Mouse (Mus musculus) adrenal gland, postnatal 0 days (tissue): Measurements from ENCODE around the gene Olfr1451. TPM values are rescaled to one million over a fixed set of nuclear protein-coding genes. Genes with fewer than 3 reads are reported as not detected.

ENCODE experiments used
- polyA plus RNA-seq: library from polyadenylated mRNA; unstranded; fragments of >200 nt; fragmentation: Nextera tagmentation; extraction: Ambion mirVana; gene quantifications from 2 replicates; pipeline ENCODE4 v1.2.1, GENCODE M21; 2015

Gene Olfr1451
- polyA plus RNA-seq = not detected in 2 replicates

DNA sequence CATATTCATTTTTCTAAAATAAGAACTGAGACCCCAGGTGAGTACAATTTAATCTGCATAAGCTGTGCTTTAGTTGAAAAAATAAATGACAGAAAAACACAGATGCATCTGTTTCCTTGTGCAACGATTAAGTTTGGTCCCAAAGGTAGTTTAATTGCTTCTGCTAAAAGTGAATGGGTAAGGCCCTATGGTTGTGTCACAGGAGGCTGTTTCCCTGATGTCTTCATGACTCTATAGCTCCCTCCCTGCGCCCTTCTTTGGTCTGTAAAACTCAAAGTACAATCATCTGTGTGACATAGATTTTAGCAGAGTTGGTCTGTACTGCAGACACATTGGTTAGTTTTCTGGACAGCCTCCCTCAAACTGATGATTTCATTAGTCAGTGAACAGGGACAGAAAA, at the start of gene Olfr1451:
Gene Olfr1451, plus strand, starts transcription at position 301 of the 400 bp plus-strand sequence.

GRCm38 (mm10) chr19:12949958-12950357, 44.9 kb upstream of the Olfr1451 start, which contains the start of gene Olfr1450:
Gene Olfr1450, plus strand, starts transcription at chr19:12950258.

DNA sequence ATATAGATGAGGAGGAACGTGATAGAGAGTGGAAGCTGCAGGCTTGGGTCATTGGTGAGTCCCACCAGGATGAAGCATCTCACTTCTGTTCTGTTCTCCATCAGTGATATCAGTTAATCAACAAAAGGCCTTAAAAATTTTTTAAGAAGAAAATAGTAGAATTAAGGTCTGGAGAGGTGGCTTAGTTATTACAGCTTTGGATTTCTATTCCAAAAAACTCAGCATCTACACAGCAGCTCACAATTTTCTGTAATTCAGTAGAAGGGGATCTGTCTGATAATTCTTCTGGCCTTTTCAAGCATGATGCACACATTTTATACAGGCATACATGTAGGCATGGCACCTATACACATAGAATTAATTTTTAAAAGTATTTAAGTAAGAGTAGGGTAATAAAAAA, 33.4 kb downstream of the Olfr1451 start, which contains the start of gene Olfr1453:
Gene Olfr1453, minus strand, starts transcription at position 101 of the 400 bp plus-strand sequence.

Other genes with a start within 250 kb of the Olfr1451 start
- gene Cntf, start 229.4 kb upstream of the Olfr1451 start, polyA plus RNA-seq = 0.43 and 0.69 TPM in 2 replicates
- gene Zfp91, start 198.9 kb upstream of the Olfr1451 start, polyA plus RNA-seq = 11.3 and 12.5 TPM in 2 replicates
- gene Lpxn, start 198.8 kb upstream of the Olfr1451 start, polyA plus RNA-seq = 3.7 and 5.1 TPM in 2 replicates
- not detected in 2 replicates for gene Gm5244, start 148.3 kb upstream of the Olfr1451 start, polyA plus RNA-seq
- not detected in 2 replicates for gene Olfr1444, start 137.7 kb upstream of the Olfr1451 start, polyA plus RNA-seq
- not detected in 2 replicates for gene Olfr1445, start 111.2 kb upstream of the Olfr1451 start, polyA plus RNA-seq
- not detected in 2 replicates for gene Olfr1446, start 101.5 kb upstream of the Olfr1451 start, polyA plus RNA-seq
- not detected in 2 replicates for gene Olfr1447, start 91.3 kb upstream of the Olfr1451 start, polyA plus RNA-seq
- not detected in 2 replicates for gene Olfr1448, start 70.6 kb upstream of the Olfr1451 start, polyA plus RNA-seq
- gene Olfr1449, start 64.2 kb upstream of the Olfr1451 start, polyA plus RNA-seq = not detected in 2 replicates
- not detected in 2 replicates for gene Olfr1450, start 44.8 kb upstream of the Olfr1451 start, polyA plus RNA-seq
- gene Olfr1453, start 33.3 kb downstream of the Olfr1451 start, polyA plus RNA-seq = not detected in 2 replicates
- not detected in 2 replicates for gene Olfr1454, start 65.6 kb downstream of the Olfr1451 start, polyA plus RNA-seq
- not detected in 2 replicates for gene Olfr1457, start 102.9 kb downstream of the Olfr1451 start, polyA plus RNA-seq
- gene Olfr1458, start 111.8 kb downstream of the Olfr1451 start, polyA plus RNA-seq = not detected in 2 replicates
- gene Olfr1459, start 154.5 kb downstream of the Olfr1451 start, polyA plus RNA-seq = not detected in 2 replicates
- gene Olfr1461, start 168.0 kb downstream of the Olfr1451 start, polyA plus RNA-seq = not detected in 2 replicates
- gene Olfr1462, start 190.7 kb downstream of the Olfr1451 start, polyA plus RNA-seq = not detected in 2 replicates
- not detected in 2 replicates for gene Olfr1463, start 236.3 kb downstream of the Olfr1451 start, polyA plus RNA-seq